Mouse (Mus musculus) midbrain, embryonic 12.5 days (tissue): ENCODE results near the gene Tatdn3. TPM values are rescaled to one million over a fixed set of nuclear protein-coding genes. Genes with fewer than 3 reads are reported as not detected.

Source experiments
- ATAC-seq: fragments of 200-750 bp; cut with Nextera tagmentation; 2 replicates; pipeline ENCODE4 v1.8.0; 2017; ENCODE audit warnings: low read depth, moderate TSS enrichment, moderate library complexity; ENCODE audit not compliant: low FRiP score
- H3K27ac ChIP-seq: fragments of 300-500 bp; sonication (generic); replicated peaks from 2 replicates; pipeline ENCODE4 v1.5.1; 2016; ENCODE audit warnings: mild to moderate bottlenecking
- H3K27me3 ChIP-seq: fragments of 300-500 bp; sonication (generic); 2 replicates; pipeline ENCODE4 v1.6.1; 2016; ENCODE audit warnings: mild to moderate bottlenecking
- H3K36me3 ChIP-seq: fragments of 300-500 bp; sonication (generic); 2 replicates; pipeline ENCODE4 v1.6.1; 2016
- H3K4me1 ChIP-seq: fragments of 300-500 bp; sonication (generic); 2 replicates; pipeline ENCODE4 v1.6.1; 2016
- H3K4me2 ChIP-seq: fragments of 300-500 bp; sonication (generic); replicated peaks from 2 replicates; pipeline ENCODE4 v1.6.1; 2016; ENCODE audit warnings: mild to moderate bottlenecking, moderate library complexity
- H3K4me3 ChIP-seq: fragments of 300-500 bp; sonication (generic); 2 replicates; pipeline ENCODE4 v1.5.1; 2016; ENCODE audit warnings: mild to moderate bottlenecking
- H3K9ac ChIP-seq: fragments of 300-500 bp; sonication (generic); replicated peaks from 2 replicates; pipeline ENCODE4 v1.6.1; 2016; ENCODE audit warnings: mild to moderate bottlenecking, moderate library complexity
- H3K9me3 ChIP-seq: fragments of 300-500 bp; sonication (generic); 2 replicates; pipeline ENCODE4 v1.6.1; 2016; ENCODE audit warnings: mild to moderate bottlenecking
- WGBS: fragments of 180-500 bp; shearing (Covaris S2); methylation state at CpG from one replicate; pipeline ENCODE4 v1.1.7; 2016; 5-methylcytosine and 5-hydroxymethylcytosine counted together
- polyA plus RNA-seq: library from polyadenylated mRNA; unstranded; fragments of >200 nt; fragmentation: Nextera tagmentation; extraction: Ambion mirVana; gene quantifications from 2 replicates; pipeline ENCODE4 v1.2.1, GENCODE M21; 2016

Gene Tatdn3
- polyA plus RNA-seq, 1 experiment from 2014 or later: 15.8 TPM

- no peak overlapping the region for H3K4me3 ChIP-seq
- peaks cover 24% of the 10 kb centered on the region for H3K27me3 ChIP-seq
- H3K36me3 ChIP-seq: no peaks in the 10 kb centered on the region
- H3K9ac ChIP-seq: no peak overlapping the region
- no peak for ATAC-seq
- no peak overlapping the region for H3K4me2 ChIP-seq
- H3K9me3 ChIP-seq: no peaks in the 10 kb centered on the region
- 83% methylated on average over 5 of the region's 5 CpGs for WGBS
- H3K27ac ChIP-seq: no peak overlapping the region
- H3K4me1 ChIP-seq: peaks cover 9% of the 10 kb centered on the region
Measured at GRCm38 (mm10) chr1:191093578-191093977, 30.8 kb upstream of the Tatdn3 start.

GRCm38 (mm10) chr1:191092050-191092449 lies 29.3 kb upstream of the Tatdn3 start:
- Histone ChIP-seq H3K27me3 (peaks cover 10% of the 10 kb centered on the region), H3K9me3 (no peaks in the 10 kb centered on the region), H3K36me3 (no peaks in the 10 kb centered on the region), H3K4me2 (no peak overlapping the region), H3K27ac (no peak overlapping the region), H3K4me3 (no peak overlapping the region), H3K4me1 (no peaks in the 10 kb centered on the region), H3K9ac (no peak overlapping the region)
- no peak for ATAC-seq
- 88% methylated on average over 8 of the region's 8 CpGs for WGBS

GRCm38 (mm10) chr1:191089355-191089754 lies 26.6 kb upstream of the Tatdn3 start:
- H3K27me3 ChIP-seq: no peaks in the 10 kb centered on the region
- peaks cover 11% of the 10 kb centered on the region; the same call in 1 of the 2 replicates for H3K36me3 ChIP-seq
- H3K4me1 ChIP-seq: no peaks in the 10 kb centered on the region
- H3K4me2 ChIP-seq: no peak overlapping the region
- H3K9me3 ChIP-seq: no peaks in the 10 kb centered on the region
- H3K4me3 ChIP-seq: no peak overlapping the region
- no peak for ATAC-seq
- 68% methylated on average over 6 of the region's 6 CpGs for WGBS
- no peak overlapping the region for H3K9ac ChIP-seq
- H3K27ac ChIP-seq: no peak overlapping the region

GRCm38 (mm10) chr1:191087955-191088354 lies 25.2 kb upstream of the Tatdn3 start:
- no peak overlapping the region for H3K9ac ChIP-seq
- WGBS: 86% methylated on average over 5 of the region's 5 CpGs
- no peak overlapping the region for H3K27ac ChIP-seq
- no peak overlapping the region for H3K4me3 ChIP-seq
- no peak for ATAC-seq
- no peak overlapping the region for H3K4me2 ChIP-seq
- no peaks in the 10 kb centered on the region for H3K4me1 ChIP-seq
- H3K27me3 ChIP-seq: no peaks in the 10 kb centered on the region
- H3K9me3 ChIP-seq: no peaks in the 10 kb centered on the region
- H3K36me3 ChIP-seq: peaks cover 24% of the 10 kb centered on the region

- no peak for ATAC-seq
- no peak overlapping the region for H3K4me3 ChIP-seq
- WGBS: 81% methylated on average over 8 of the region's 8 CpGs
- no peak overlapping the region for H3K4me2 ChIP-seq
- no peak overlapping the region for H3K9ac ChIP-seq
- no peak overlapping the region for H3K27ac ChIP-seq
- H3K27me3 ChIP-seq: no peaks in the 10 kb centered on the region
- peaks cover 32% of the 10 kb centered on the region for H3K36me3 ChIP-seq
- no peaks in the 10 kb centered on the region for H3K4me1 ChIP-seq
- no peaks in the 10 kb centered on the region for H3K9me3 ChIP-seq
Measured at GRCm38 (mm10) chr1:191086960-191087359, 24.2 kb upstream of the Tatdn3 start.

GRCm38 (mm10) chr1:191086304-191086878 lies 23.7 kb upstream of the Tatdn3 start:
- Histone ChIP-seq H3K9ac (no peak overlapping the region), H3K9me3 (no peaks in the 10 kb centered on the region), H3K27me3 (no peaks in the 10 kb centered on the region), H3K4me1 (no peaks in the 10 kb centered on the region), H3K4me2 (no peak overlapping the region), H3K36me3 (peaks cover 38% of the 10 kb centered on the region), H3K27ac (no peak overlapping the region), H3K4me3 (no peak overlapping the region)
- 87% methylated on average over 7 of the region's 7 CpGs for WGBS
- no peak for ATAC-seq

- Histone ChIP-seq H3K27me3 (no peaks in the 10 kb centered on the region), H3K4me1 (no peaks in the 10 kb centered on the region), H3K4me2 (no peak overlapping the region), H3K4me3 (no peak overlapping the region), H3K9ac (no peak overlapping the region), H3K27ac (no peak overlapping the region), H3K9me3 (no peaks in the 10 kb centered on the region), H3K36me3 (peaks cover 43% of the 10 kb centered on the region)
- WGBS: 85% methylated on average over 12 of the region's 12 CpGs
- no peak for ATAC-seq
Measured at GRCm38 (mm10) chr1:191085597-191085996, 22.9 kb upstream of the Tatdn3 start.

- H3K4me3 ChIP-seq: no peak overlapping the region
- 67% methylated on average over 5 of the region's 5 CpGs for WGBS
- no peak overlapping the region for H3K4me2 ChIP-seq
- ATAC-seq: no peak
- H3K27me3 ChIP-seq: no peaks in the 10 kb centered on the region
- H3K4me1 ChIP-seq: no peaks in the 10 kb centered on the region
- H3K9me3 ChIP-seq: no peaks in the 10 kb centered on the region
- no peak overlapping the region for H3K9ac ChIP-seq
- H3K36me3 ChIP-seq: peaks cover 48% of the 10 kb centered on the region
- no peak overlapping the region for H3K27ac ChIP-seq
Measured at GRCm38 (mm10) chr1:191084951-191085559, 22.3 kb upstream of the Tatdn3 start.

- Histone ChIP-seq H3K4me1 (no peaks in the 10 kb centered on the region), H3K36me3 (peaks cover 61% of the 10 kb centered on the region), H3K27me3 (no peaks in the 10 kb centered on the region), H3K4me2 (no peak overlapping the region), H3K4me3 (no peak overlapping the region), H3K9ac (no peak overlapping the region), H3K9me3 (no peaks in the 10 kb centered on the region), H3K27ac (no peak overlapping the region)
- no peak for ATAC-seq
- WGBS: 92% methylated on average over 8 of the region's 8 CpGs
Measured at GRCm38 (mm10) chr1:191083230-191083629, 20.5 kb upstream of the Tatdn3 start.

- H3K4me1 ChIP-seq: no peaks in the 10 kb centered on the region
- WGBS: 70% methylated on average over 10 of the region's 10 CpGs
- no peak overlapping the region for H3K4me3 ChIP-seq
- ATAC-seq: no peak
- no peaks in the 10 kb centered on the region for H3K9me3 ChIP-seq
- peaks cover 69% of the 10 kb centered on the region for H3K36me3 ChIP-seq
- no peak overlapping the region for H3K27ac ChIP-seq
- H3K9ac ChIP-seq: no peak overlapping the region
- no peak overlapping the region for H3K4me2 ChIP-seq
- H3K27me3 ChIP-seq: no peaks in the 10 kb centered on the region
Measured at GRCm38 (mm10) chr1:191075199-191075883, 12.6 kb upstream of the Tatdn3 start.

- 92% methylated on average over 4 of the region's 4 CpGs for WGBS
- no peaks in the 10 kb centered on the region for H3K9me3 ChIP-seq
- no peak overlapping the region for H3K27ac ChIP-seq
- no peak for ATAC-seq
- H3K36me3 ChIP-seq: peaks cover 75% of the 10 kb centered on the region
- H3K4me3 ChIP-seq: no peak overlapping the region
- no peak overlapping the region for H3K9ac ChIP-seq
- no peak overlapping the region for H3K4me2 ChIP-seq
- H3K4me1 ChIP-seq: no peaks in the 10 kb centered on the region
- H3K27me3 ChIP-seq: no peaks in the 10 kb centered on the region
Measured at GRCm38 (mm10) chr1:191073486-191073885, 10.8 kb upstream of the Tatdn3 start.

GRCm38 (mm10) chr1:191073001-191073400 lies 10.3 kb upstream of the Tatdn3 start:
- H3K27ac ChIP-seq: no peak overlapping the region
- no peak overlapping the region for H3K4me3 ChIP-seq
- ATAC-seq: no peak
- no peaks in the 10 kb centered on the region for H3K9me3 ChIP-seq
- H3K9ac ChIP-seq: no peak overlapping the region
- WGBS: 87% methylated on average over 6 of the region's 6 CpGs
- H3K27me3 ChIP-seq: no peaks in the 10 kb centered on the region
- no peak overlapping the region for H3K4me2 ChIP-seq
- H3K36me3 ChIP-seq: peaks cover 75% of the 10 kb centered on the region
- no peaks in the 10 kb centered on the region for H3K4me1 ChIP-seq
